Mouse (Mus musculus) midbrain, embryonic 16.5 days (tissue): ENCODE results near the gene Tmprss12. TPM values are rescaled to one million over a fixed set of nuclear protein-coding genes. Genes with fewer than 3 reads are reported as not detected.
A peak's percentile ranks its signal among the peaks of the same experiment; 100 is the strongest.
"Not testable (repeated sequence)": the region's sequence is repeated elsewhere in the genome, so short reads cannot be mapped to it uniquely, and the experiment has no call there.

Experiments
- ATAC-seq: fragments of 200-750 bp; cut with Nextera tagmentation; 2 replicates; pipeline ENCODE4 v1.8.0; 2017; ENCODE audit warnings: moderate TSS enrichment
- H3K27ac ChIP-seq: fragments of 300-500 bp; sonication (generic); 2 replicates; pipeline ENCODE4 v1.5.1; 2014; ENCODE audit warnings: mild to moderate bottlenecking, low read length, mixed read lengths
- H3K27me3 ChIP-seq: fragments of 300-500 bp; sonication (generic); 2 replicates; pipeline ENCODE4 v1.6.1; 2014; ENCODE audit warnings: low read depth, low read length, mixed read lengths; ENCODE audit not compliant: control insufficient read depth, insufficient read depth
- H3K36me3 ChIP-seq: fragments of 300-500 bp; sonication (generic); 2 replicates; pipeline ENCODE4 v1.6.1; 2014; ENCODE audit warnings: mild to moderate bottlenecking, low read length, moderate library complexity, mixed read lengths; ENCODE audit not compliant: control insufficient read depth, insufficient read depth
- H3K4me1 ChIP-seq: fragments of 300-500 bp; sonication (generic); 2 replicates; pipeline ENCODE4 v1.6.1; 2014; ENCODE audit warnings: mild to moderate bottlenecking, low read length, mixed read lengths; ENCODE audit not compliant: control insufficient read depth, insufficient read depth
- H3K4me2 ChIP-seq: fragments of 300-500 bp; sonication (generic); 2 replicates; pipeline ENCODE4 v1.6.1; 2014; ENCODE audit warnings: mild to moderate bottlenecking, low read length, mixed read lengths
- H3K4me3 ChIP-seq: fragments of 300-500 bp; sonication (generic); 2 replicates; pipeline ENCODE4 v1.5.1; 2014; ENCODE audit warnings: low read depth, mild to moderate bottlenecking, low read length, moderate library complexity, mixed read lengths
- H3K9ac ChIP-seq: fragments of 300-500 bp; sonication (generic); 2 replicates; pipeline ENCODE4 v1.6.1; 2014; ENCODE audit warnings: low read depth, low read length, mixed read lengths
- H3K9me3 ChIP-seq: fragments of 300-500 bp; sonication (generic); replicated peaks from 2 replicates; pipeline ENCODE4 v1.6.1; 2014; ENCODE audit warnings: mild to moderate bottlenecking, low read length, mixed read lengths; ENCODE audit not compliant: control insufficient read depth, poor library complexity, severe bottlenecking
- WGBS: fragments of 180-500 bp; shearing (Covaris S2); extraction: QIAGEN DNeasy Blood & Tissue Kit; methylation state at CpG from one replicate; pipeline ENCODE4 v1.1.7; 2014; 5-methylcytosine and 5-hydroxymethylcytosine counted together
- polyA plus RNA-seq: library from polyadenylated mRNA; unstranded; fragments of >200 nt; fragmentation: Nextera tagmentation; extraction: Ambion mirVana; gene quantifications from 2 replicates; pipeline ENCODE4 v1.2.1, GENCODE M21; 2015

The Tmprss12 gene
- polyA plus RNA-seq, 1 experiment from 2014 or later, result not detected

DNA sequence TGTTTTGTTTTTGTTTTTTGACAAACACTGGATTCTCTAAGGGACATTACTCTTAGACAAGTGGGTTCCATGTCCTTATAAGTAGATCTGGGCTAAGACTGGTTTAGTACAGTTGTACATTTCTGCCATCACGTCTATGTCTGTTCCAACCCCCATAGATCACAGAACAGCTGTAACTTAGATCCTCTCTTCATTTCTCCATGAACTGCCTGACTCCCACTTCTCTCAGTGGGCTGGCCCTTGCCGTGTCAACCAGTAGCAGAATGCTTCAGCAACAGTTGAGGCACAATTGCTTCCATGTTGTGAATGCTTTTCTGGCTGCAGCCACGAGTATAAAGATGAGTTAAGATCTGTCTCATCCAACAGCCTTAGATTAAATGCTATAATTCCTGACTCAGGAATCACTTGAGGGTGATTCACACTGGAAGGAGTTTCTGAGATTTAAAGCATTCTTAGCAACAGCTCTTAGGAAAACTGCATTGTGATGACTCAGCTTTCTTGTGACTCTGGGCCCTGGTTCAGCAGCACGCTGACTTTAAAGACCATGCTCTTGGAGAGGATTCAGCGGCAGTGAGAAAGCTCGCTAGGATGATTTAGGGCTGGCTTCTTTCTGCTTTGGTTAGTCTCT, 29.4 kb upstream of the Tmprss12 start:
- H3K4me2 ChIP-seq, result no peak overlapping the region
- H3K27me3 ChIP-seq, result no peaks in the 10 kb centered on the region
- no peaks in the 10 kb centered on the region for H3K4me1 ChIP-seq
- no peak overlapping the region for H3K4me3 ChIP-seq
- no peak for ATAC-seq
- H3K9ac ChIP-seq, result no peak overlapping the region
- no peaks in the 10 kb centered on the region for H3K9me3 ChIP-seq
- H3K36me3 ChIP-seq, result peaks cover 35% of the 10 kb centered on the region
- H3K27ac ChIP-seq, result no peak overlapping the region
- 92% methylated on average over 6 of the region's 6 CpGs for WGBS

DNA sequence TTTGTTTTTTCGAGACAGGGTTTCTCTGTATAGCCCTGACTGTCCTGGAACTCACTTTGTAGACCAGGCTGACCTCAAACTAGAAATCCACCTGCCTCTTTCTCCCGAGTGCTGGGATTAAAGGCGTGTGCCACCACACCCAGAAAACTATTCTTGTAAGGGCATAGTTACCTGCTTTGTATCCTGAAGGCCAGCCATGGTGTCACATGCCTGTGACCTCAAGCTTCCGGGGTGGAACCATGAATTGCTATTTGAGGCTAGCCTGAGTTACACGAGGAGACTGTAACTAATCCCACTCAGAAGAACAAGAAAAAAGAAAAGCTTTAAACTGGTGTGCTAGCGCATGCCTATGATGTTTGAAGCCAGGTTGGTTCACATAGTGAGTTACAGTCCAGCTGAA, 24.3 kb upstream of the Tmprss12 start:
- 88% methylated on average over 6 of the region's 6 CpGs for WGBS
- ATAC-seq, result no peak

DNA sequence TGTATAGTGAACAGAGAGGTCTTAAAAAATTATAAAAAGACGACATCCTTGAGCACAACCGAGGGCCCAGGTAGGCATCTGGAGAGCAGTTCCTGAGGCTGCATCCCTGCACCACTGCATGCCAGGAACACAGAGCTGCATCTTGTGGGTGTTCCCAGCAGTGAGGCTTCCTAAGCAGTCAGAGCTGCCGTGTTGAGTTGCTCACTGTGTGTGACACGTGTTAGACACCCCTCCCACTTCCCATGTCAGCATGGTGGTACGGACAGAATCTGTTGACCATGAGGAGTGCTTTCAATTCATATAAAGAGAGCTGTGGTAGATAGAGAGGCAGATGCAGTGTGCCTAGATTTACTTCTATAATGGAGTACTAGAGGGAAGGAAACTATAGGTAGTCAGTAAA, 23.3 kb upstream of the Tmprss12 start:
- Histone ChIP-seq H3K4me2 (no peak overlapping the region), H3K9me3 (no peaks in the 10 kb centered on the region), H3K27me3 (no peaks in the 10 kb centered on the region), H3K36me3 (peaks cover 45% of the 10 kb centered on the region), H3K4me1 (no peaks in the 10 kb centered on the region), H3K27ac (no peak overlapping the region), H3K4me3 (no peak overlapping the region), H3K9ac (no peak overlapping the region)
- WGBS, result 86% methylated on average over 5 of the region's 5 CpGs
- no peak for ATAC-seq

More for the DNA sequence above, 24.3 kb upstream of the Tmprss12 start:
- Histone ChIP-seq H3K9me3 (no peaks in the 10 kb centered on the region), H3K27me3 (no peaks in the 10 kb centered on the region), H3K4me2 (no peak overlapping the region), H3K4me3 (no peak overlapping the region), H3K36me3 (peaks cover 45% of the 10 kb centered on the region), H3K9ac (no peak overlapping the region), H3K4me1 (no peaks in the 10 kb centered on the region), H3K27ac (no peak overlapping the region)

DNA sequence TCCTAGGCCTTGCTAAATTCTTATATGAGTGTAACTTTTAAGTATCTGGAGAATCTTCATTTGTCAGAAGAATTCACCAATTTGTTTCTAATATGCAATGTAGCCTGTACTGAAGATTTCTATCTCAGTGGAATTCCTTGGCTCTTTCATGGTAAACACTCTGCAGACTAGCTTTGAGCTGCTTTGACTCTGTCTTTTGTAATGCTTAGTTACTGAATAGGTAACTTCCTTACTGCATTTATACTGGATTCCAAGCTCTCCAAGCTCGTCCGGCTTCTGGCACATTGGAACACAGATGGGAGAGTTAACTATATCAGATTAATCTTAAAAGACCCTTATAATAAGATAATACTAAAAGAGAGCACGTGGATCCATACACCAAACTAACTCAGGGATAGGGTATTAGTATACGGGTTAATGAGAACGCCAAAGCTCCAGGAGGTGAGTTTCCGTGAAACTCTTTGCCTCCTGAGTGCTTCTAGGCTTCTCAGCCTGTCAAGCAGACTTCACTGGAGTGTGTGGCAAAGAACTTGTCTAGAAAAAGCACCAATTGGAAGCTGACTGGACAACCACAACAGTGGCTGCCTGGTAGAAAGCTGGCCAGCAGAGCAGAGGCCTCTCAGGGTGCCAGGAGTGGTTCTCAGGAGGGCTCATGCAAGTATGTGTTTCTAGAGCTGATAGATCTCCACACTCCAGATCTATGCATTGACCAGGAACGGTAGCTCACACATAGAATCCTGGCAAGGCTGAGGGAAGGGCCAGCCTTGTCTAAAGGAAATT, 21.8 kb upstream of the Tmprss12 start:
- Histone ChIP-seq H3K4me3 (no peak overlapping the region), H3K4me2 (no peak overlapping the region), H3K9me3 (no peaks in the 10 kb centered on the region), H3K27me3 (no peaks in the 10 kb centered on the region), H3K9ac (no peak overlapping the region), H3K4me1 (no peaks in the 10 kb centered on the region), H3K36me3 (peaks cover 33% of the 10 kb centered on the region), H3K27ac (no peak overlapping the region)
- WGBS, result 92% methylated on average over 7 of the region's 7 CpGs
- ATAC-seq, result no peak

DNA sequence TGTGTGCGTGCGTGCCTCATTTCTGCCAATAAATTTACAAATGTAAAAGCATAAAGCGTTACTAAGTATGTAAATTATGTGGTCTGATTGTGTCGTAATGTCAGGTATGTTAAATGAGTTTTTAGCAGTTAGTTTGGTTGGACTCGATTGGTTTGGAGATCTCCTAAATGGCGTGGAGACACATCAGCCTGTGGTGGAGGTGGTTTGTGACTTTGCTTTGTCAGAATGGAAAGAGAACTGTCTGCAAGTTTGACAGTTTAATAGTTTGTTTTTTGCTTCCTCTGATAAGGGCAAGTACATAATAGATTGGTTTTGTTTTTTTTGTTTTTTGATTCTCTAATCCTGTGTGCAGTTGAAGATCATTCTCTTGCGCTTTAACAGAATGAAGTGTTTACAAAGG, 20.3 kb upstream of the Tmprss12 start:
- H3K4me1 ChIP-seq, ATAC-seq, H3K9me3 ChIP-seq, H3K4me2 ChIP-seq, H3K9ac ChIP-seq, H3K27ac ChIP-seq, H3K4me3 ChIP-seq, H3K27me3 ChIP-seq: not testable (repeated sequence)
- 93% methylated on average over 7 of the region's 7 CpGs for WGBS
- peaks cover 20% of the 10 kb centered on the region for H3K36me3 ChIP-seq

DNA sequence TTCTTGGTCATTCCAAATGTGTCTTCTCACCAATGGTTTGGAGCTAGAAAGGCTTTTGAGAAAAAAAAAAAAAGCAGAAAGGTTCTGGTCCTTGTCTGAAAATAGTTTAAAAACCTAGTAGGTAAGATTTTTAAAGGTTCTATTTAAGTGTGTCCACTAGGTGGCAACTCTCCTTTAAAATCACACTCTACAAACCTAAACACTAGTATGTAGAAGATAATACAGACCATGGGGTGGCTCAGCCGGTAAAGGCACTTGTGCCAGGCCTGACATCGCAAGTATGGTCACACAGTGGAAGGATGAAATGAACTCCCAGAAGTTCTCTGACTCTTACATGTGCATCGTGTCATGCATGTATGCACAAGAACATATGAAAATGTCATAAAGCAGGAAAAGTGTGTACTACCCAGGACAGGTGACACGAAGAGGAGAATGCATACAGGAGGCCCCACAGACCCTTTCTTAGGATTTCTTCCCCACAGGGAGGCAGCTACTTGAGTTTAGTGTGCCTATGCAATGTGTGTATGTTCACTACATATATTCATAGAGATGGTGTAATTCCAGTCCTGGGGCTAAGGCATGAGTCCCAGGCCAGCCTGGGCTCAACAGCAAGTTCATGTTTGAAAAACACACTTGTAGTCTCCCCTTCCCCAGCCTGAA, 17.3 kb upstream of the Tmprss12 start:
- H3K9ac ChIP-seq, result no peak overlapping the region
- H3K4me3 ChIP-seq, result no peak overlapping the region
- no peak overlapping the region for H3K27ac ChIP-seq
- WGBS, result 13% methylated on average over 4 of the region's 4 CpGs
- no peaks in the 10 kb centered on the region for H3K9me3 ChIP-seq
- no peak overlapping the region for H3K4me2 ChIP-seq
- H3K27me3 ChIP-seq, result no peaks in the 10 kb centered on the region
- peaks cover 9% of the 10 kb centered on the region for H3K36me3 ChIP-seq
- ATAC-seq, result 0 out of 2 replicates have a peak, but pooled peaks have one; percentile 48
- H3K4me1 ChIP-seq, result no peaks in the 10 kb centered on the region

DNA sequence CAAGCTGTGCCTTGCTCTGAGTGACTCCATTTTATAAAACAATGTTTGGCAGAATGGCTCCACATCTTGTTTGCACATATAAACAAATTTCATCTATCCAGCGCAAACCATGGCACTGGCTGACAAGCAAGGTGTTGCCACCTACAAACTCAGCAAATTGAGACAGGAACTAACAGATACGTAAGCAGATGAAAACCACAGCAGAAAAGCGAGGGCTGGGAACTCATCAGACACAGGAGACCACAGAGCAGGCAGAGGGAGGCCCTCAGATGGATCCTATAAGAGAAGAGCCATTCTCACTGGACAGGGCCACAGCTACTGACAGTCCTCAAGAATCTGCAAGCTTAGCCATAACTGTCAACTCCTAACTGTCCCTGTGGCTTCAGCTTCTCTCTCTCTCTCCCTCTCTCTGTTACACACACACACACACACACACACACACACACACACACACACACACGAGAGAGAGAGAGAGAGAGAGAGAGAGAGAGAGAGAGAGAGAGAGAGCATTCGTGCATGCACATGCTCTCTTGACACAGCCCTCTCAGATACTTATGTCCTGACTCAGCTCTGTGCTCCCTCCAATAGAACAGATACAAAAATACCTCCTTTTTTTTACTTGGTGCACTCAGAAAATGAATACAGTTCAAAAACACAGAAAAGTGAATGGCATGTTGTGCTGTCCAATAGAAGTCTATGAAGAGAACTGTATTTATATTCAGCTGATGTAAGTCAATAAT, 14.9 kb upstream of the Tmprss12 start:
- no peak for ATAC-seq

DNA sequence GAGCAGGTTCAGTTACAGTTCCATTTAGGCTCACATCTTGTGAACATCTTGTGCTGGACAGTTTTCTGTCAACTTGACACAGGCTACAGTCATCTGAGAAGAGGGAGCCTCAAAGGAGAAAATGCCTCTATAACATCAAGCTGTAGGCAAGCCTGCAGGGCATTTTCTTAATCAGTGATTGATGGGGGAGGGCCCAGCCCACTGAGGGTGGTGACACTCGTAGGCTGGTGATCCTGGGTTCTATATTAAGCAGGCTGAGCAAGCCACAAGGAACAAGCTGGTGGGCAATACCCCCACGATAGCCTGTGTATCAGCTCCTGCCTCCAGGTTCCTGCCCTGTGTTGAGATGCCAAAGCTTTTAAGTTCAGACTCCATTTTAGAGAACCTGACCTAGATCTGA, 11.7 kb upstream of the Tmprss12 start:
- WGBS, result 82% methylated on average over 2 of the region's 2 CpGs
- H3K27me3 ChIP-seq, result no peaks in the 10 kb centered on the region
- no peak for ATAC-seq
- no peak overlapping the region for H3K27ac ChIP-seq
- H3K4me1 ChIP-seq, result no peaks in the 10 kb centered on the region
- 0 out of 2 replicates have a peak, but pooled peaks cover 2% of the 10 kb centered on the region for H3K9me3 ChIP-seq
- no peak overlapping the region for H3K4me3 ChIP-seq
- no peaks in the 10 kb centered on the region for H3K36me3 ChIP-seq
- H3K4me2 ChIP-seq, result no peak overlapping the region
- H3K9ac ChIP-seq, result no peak overlapping the region

More for the DNA sequence above, 14.9 kb upstream of the Tmprss12 start:
- Histone ChIP-seq H3K36me3 (peaks cover 4% of the 10 kb centered on the region; the same call in 1 of the 2 replicates), H3K9ac (no peak overlapping the region), H3K4me3 (no peak overlapping the region), H3K27ac (no peak overlapping the region), H3K4me2 (no peak overlapping the region), H3K4me1 (no peaks in the 10 kb centered on the region), H3K9me3 (no peaks in the 10 kb centered on the region), H3K27me3 (no peaks in the 10 kb centered on the region)
- 87% methylated on average over 4 of the region's 5 CpGs for WGBS
